Mouse (Mus musculus) inflammation-experienced regulatory T-cells, adult 16 weeks (primary cell): Measurements from ENCODE around the gene Washc4. TPM values are rescaled to one million over a fixed set of nuclear protein-coding genes. Genes with fewer than 3 reads are reported as not detected.

ENCODE experiments used
- polyA plus RNA-seq: library from polyadenylated mRNA; unstranded; fragments of 100-300 nt; shearing (Covaris generic); gene quantifications from one replicate; pipeline ENCODE4 v1.2.1, GENCODE M21; 2017

Gene Washc4
- 52.1 TPM for polyA plus RNA-seq

GRCm38 (mm10) chr10:83543439-83544102 lies at the start of gene Washc4:
TSS of gene Washc4 (plus strand) at chr10:83543752.

DNA sequence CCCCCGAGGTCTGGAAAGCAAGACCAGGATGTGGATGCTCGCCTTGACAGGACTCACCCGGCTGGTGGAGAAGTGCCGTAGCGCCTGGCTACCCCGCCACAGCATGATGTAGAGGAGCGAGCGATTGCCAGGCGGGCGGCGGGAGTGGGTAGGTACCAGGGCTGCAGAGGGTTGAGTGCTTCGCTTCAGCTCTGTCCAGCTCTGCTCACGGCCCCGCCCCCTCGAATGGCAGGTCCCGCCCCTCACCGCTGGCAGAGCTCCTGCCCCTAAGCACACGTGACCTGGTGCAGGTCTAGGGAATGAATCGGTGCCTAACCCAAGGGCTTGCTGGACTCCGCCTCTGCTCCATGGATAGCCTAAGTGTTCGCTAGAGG lies 9.7 kb upstream of the Washc4 start, which contains the start of gene Aldh1l2:
Aldh1l2 (minus strand) TSS at position 231 of the 374 bp plus-strand sequence.

Other genes starting within 250 kb of the Washc4 start
- 0.16 TPM for gene Slc41a2, start 205.9 kb upstream of the Washc4 start, polyA plus RNA-seq
- 1.0 TPM for gene D10Wsu102e, start 183.5 kb upstream of the Washc4 start, polyA plus RNA-seq
- gene Aldh1l2, start 9.6 kb upstream of the Washc4 start, polyA plus RNA-seq, result not detected
- gene Appl2, start 105.0 kb downstream of the Washc4 start, polyA plus RNA-seq, result 15.1 TPM
- gene 1500009L16Rik, start 179.1 kb downstream of the Washc4 start, polyA plus RNA-seq, result 3.2 TPM